Mouse (Mus musculus): ENCODE data around the gene AC124502.3.
"Not testable (repeated sequence)": the region's sequence is repeated elsewhere in the genome, so short reads cannot be mapped to it uniquely, and the experiment has no call there.

Gene AC124502.3

GRCm38 (mm10) chr19:5083961-5084833 lies 45.5 kb downstream of the AC124502.3 start:
- no peak for DNase-seq (ENCODE audit: low read depth, low spot score)

GRCm38 (mm10) chr19:5084834-5085144 lies 46.1 kb downstream of the AC124502.3 start:
- DNase-seq (ENCODE audit: low read depth, low spot score), result peak; percentile 63

- DNase-seq (ENCODE audit: low read depth, low spot score), result peak; percentile 87
These were observed 46.6 kb downstream of the AC124502.3 start, which contains the start of gene Tmem151a for GRCm38 (mm10) chr19:5085145-5085863. Tmem151a (minus strand) TSS chr19:5085531.

GRCm38 (mm10) chr19:5086533-5086932 lies 47.8 kb downstream of the AC124502.3 start:
- not testable (repeated sequence) for DNase-seq (ENCODE audit: low read depth, low spot score)

- peak; percentile 100 for DNase-seq (ENCODE audit: low read depth, low spot score)
These were observed 49.4 kb downstream of the AC124502.3 start, which contains the start of gene Yif1a for GRCm38 (mm10) chr19:5087884-5088728. Yif1a (plus strand) TSS chr19:5088538.

GRCm38 (mm10) chr19:5089324-5089723 lies 50.6 kb downstream of the AC124502.3 start:
- no peak for DNase-seq (ENCODE audit: low read depth, low spot score)

GRCm38 (mm10) chr19:5092083-5092482 lies 53.4 kb downstream of the AC124502.3 start:
- no peak for DNase-seq (ENCODE audit: low read depth, low spot score)

GRCm38 (mm10) chr19:5093481-5094242 lies 55.0 kb downstream of the AC124502.3 start:
- DNase-seq (ENCODE audit: low read depth, low spot score), result no peak

GRCm38 (mm10) chr19:5094243-5094632 lies 55.5 kb downstream of the AC124502.3 start:
- DNase-seq (ENCODE audit: low read depth, low spot score), result peak; percentile 97

- peak; percentile 60 for DNase-seq (ENCODE audit: low read depth, low spot score)
These were observed 56.2 kb downstream of the AC124502.3 start for GRCm38 (mm10) chr19:5094746-5095417.

- no peak for DNase-seq (ENCODE audit: low read depth, low spot score)
These were observed 57.3 kb downstream of the AC124502.3 start for GRCm38 (mm10) chr19:5095887-5096474.

GRCm38 (mm10) chr19:5097521-5098362 lies 59.1 kb downstream of the AC124502.3 start:
- DNase-seq (ENCODE audit: low read depth, low spot score), result no peak

GRCm38 (mm10) chr19:5098363-5099143 lies 59.9 kb downstream of the AC124502.3 start, which contains the start of gene Cnih2:
Cnih2 (minus strand) TSS chr19:5098521.
- peak; percentile 82 for DNase-seq (ENCODE audit: low read depth, low spot score)
